Mouse (Mus musculus) testis, adult 2 months (tissue): ENCODE measurements around the gene Osbp2.

Experiments
- CTCF ChIP-seq: fragments of 200-500 bp; IDR thresholded peaks from 2 replicates; pipeline ENCODE4 v1.5.1; 2012; ENCODE audit warnings: low read depth, mild to moderate bottlenecking, inconsistent platforms, low read length, moderate library complexity; ENCODE audit not compliant: control insufficient read depth, insufficient read depth, insufficient replicate concordance
- POLR2A ChIP-seq: fragments of 200-500 bp; IDR thresholded peaks from 2 replicates; pipeline ENCODE4 v1.6.1; 2012; ENCODE audit warnings: low read depth, mild to moderate bottlenecking, inconsistent platforms, low read length, moderate library complexity; ENCODE audit not compliant: control insufficient read depth

- TF ChIP-seq CTCF = no peak
- TF ChIP-seq POLR2A = no peak
These were observed 192.6 kb downstream of the Osbp2 start for GRCm38 (mm10) chr11:3671000-3671628.
